In the genomic region with DNA sequence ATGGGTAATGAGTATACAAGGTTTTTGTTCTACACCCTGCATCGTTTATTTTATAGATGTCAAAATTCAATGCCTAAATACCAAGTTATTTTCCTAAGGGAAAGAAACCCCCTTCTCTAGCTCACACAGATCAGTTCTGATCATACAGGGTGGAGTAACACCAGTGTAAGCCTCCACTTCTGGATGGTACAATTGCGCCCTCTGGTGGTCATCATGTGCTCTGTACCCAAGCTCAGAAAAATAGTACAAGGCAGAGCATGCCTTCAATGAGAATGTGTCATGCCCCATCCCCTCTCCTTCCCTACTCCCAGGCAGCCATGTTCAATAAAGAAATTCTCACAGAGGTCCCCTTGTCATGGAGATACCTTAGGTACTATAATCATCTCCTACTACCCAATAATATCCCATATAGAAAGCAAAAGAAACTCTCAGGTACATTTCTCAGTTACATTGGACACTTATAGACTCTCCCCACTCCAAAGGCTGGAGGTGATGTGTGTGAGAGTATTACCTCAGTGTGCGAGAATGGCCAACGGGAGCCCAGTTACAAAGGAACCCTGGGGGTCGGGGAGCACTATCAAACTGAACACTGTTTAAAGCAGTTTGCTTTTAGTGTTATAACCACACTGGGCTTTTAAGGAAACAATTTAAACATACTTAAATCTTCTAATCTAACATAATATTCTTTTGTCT, we compare ENCODE assay signal across 8 mouse cellular contexts. TPM values are rescaled to one million over a fixed set of nuclear protein-coding genes. Genes with fewer than 3 reads are reported as not detected.
DNase-seq lines count a peak whose midpoint lies in the region; ATAC-seq and TF ChIP-seq lines count a peak whose summit lies in the region.

No protein-coding gene starts in this region.

- TF ChIP-seq CTCF in cerebellum, adult 2 months (IDR thresholded peaks at IDR 0.05; ENCODE audit: borderline replicate concordance, insufficient read depth, low read depth, low read length), result peak; percentile 98
- TF ChIP-seq CTCF in forebrain, postnatal 0 days (IDR thresholded peaks at IDR 0.05; ENCODE audit: low read depth), result peak; percentile 99
- TF ChIP-seq CTCF in lung, adult 2 months (IDR thresholded peaks at IDR 0.05; ENCODE audit: insufficient read depth, low read length), result peak; percentile 74

- TF ChIP-seq POLR2A in cerebellum, adult 2 months (IDR thresholded peaks at IDR 0.05; ENCODE audit: borderline replicate concordance, insufficient read depth, low read length), result no peak
- TF ChIP-seq POLR2A in lung, adult 2 months (IDR thresholded peaks at IDR 0.05; ENCODE audit: borderline replicate concordance, extremely low read depth, low read depth, low read length), result no peak

- H3K4me1 ChIP-seq in cerebellum, adult 2 months (ENCODE audit: control insufficient read depth, insufficient read depth, low read length), result peaks cover 10% of the 10 kb centered on the region; the same call in 1 of the 2 replicates
- no peaks in the 10 kb centered on the region for H3K4me1 ChIP-seq in forebrain, postnatal 0 days (ENCODE audit: insufficient read depth)
- no peaks in the 10 kb centered on the region for H3K4me1 ChIP-seq in hindbrain, embryonic 11.5 days (replicated peaks; ENCODE audit: control insufficient read depth, insufficient read depth, low read length)
- H3K4me1 ChIP-seq in lung, adult 2 months (ENCODE audit: control insufficient read depth, insufficient read depth, low read length), result no peaks in the 10 kb centered on the region

- DNase-seq in T-cell, adult 2 months (ENCODE audit: low spot score), result peak; percentile 55
- peak; percentile 76 to 80 for DNase-seq in cerebellum, adult 2 months
- DNase-seq in forebrain, postnatal 0 days, result peak; percentile 93
- DNase-seq in hindbrain, embryonic 11.5 days (ENCODE audit: low spot score), result peak; percentile 92
- peak; percentile 39 to 81 for DNase-seq in layer of hippocampus, adult 8-10 months (ENCODE audit: low spot score in 2 of 2)
- DNase-seq in lung, adult 2 months, result peak; percentile 56
- DNase-seq in retina, adult 2 months (ENCODE audit: low read depth, low spot score), result peak; percentile 74
- DNase-seq in yolk sac, embryonic 10.5 days (ENCODE audit: low spot score), result peak; percentile 41

- H3K27ac ChIP-seq in cerebellum, adult 2 months (ENCODE audit: insufficient read depth, low read length), result no peak overlapping the region
- H3K27ac ChIP-seq in forebrain, postnatal 0 days (ENCODE audit: low read depth, low read length), result no peak overlapping the region
- no peak overlapping the region for H3K27ac ChIP-seq in hindbrain, embryonic 11.5 days (ENCODE audit: low read depth, low read length)

- H3K36me3 ChIP-seq in forebrain, postnatal 0 days (ENCODE audit: insufficient read depth), result no peaks in the 10 kb centered on the region
- H3K36me3 ChIP-seq in hindbrain, embryonic 11.5 days (ENCODE audit: control insufficient read depth, insufficient read depth, low read length), result no peaks in the 10 kb centered on the region

- H3K4me2 ChIP-seq in forebrain, postnatal 0 days (ENCODE audit: low read depth), result no peak overlapping the region
- no peak overlapping the region for H3K4me2 ChIP-seq in hindbrain, embryonic 11.5 days (replicated peaks; ENCODE audit: low read depth, low read length)

- no peaks in the 10 kb centered on the region for H3K9me3 ChIP-seq in forebrain, postnatal 0 days (ENCODE audit: low read length)
- no peaks in the 10 kb centered on the region for H3K9me3 ChIP-seq in hindbrain, embryonic 11.5 days (ENCODE audit: control insufficient read depth, low read length)

- no peak overlapping the region for H3K4me3 ChIP-seq in cerebellum, adult 2 months (replicated peaks; ENCODE audit: insufficient read depth, low read depth, low read length)
- H3K4me3 ChIP-seq in forebrain, postnatal 0 days (ENCODE audit: low read depth, low read length), result no peak overlapping the region
- no peak overlapping the region for H3K4me3 ChIP-seq in hindbrain, embryonic 11.5 days (ENCODE audit: low read depth, low read length)
- no peak overlapping the region for H3K4me3 ChIP-seq in lung, adult 2 months (replicated peaks; ENCODE audit: extremely low read depth, low read depth, low read length)

- WGBS in cerebellum, adult 2 months, result 25% methylated on average over 5 of the region's 5 CpGs
- 27% methylated on average over 5 of the region's 5 CpGs for WGBS in forebrain, postnatal 0 days
- WGBS in hindbrain, embryonic 11.5 days, result 32% methylated on average over 5 of the region's 5 CpGs
- 27% methylated on average over 5 of the region's 5 CpGs for WGBS in lung, adult 2 months

- ATAC-seq in forebrain, postnatal 0 days, result peak; percentile 99
- ATAC-seq in hindbrain, embryonic 11.5 days (ENCODE audit: low FRiP score), result peak; percentile 78

- no peaks in the 10 kb centered on the region for H3K27me3 ChIP-seq in cerebellum, adult 2 months (ENCODE audit: control insufficient read depth, insufficient read depth, low read length)
- H3K27me3 ChIP-seq in forebrain, postnatal 0 days (ENCODE audit: insufficient read depth, low read length), result no peaks in the 10 kb centered on the region
- no peaks in the 10 kb centered on the region for H3K27me3 ChIP-seq in hindbrain, embryonic 11.5 days (ENCODE audit: control insufficient read depth, insufficient read depth, low read length)

- no peak overlapping the region for H3K9ac ChIP-seq in forebrain, postnatal 0 days
- no peak overlapping the region for H3K9ac ChIP-seq in hindbrain, embryonic 11.5 days (ENCODE audit: low read depth, low read length)

RNA-seq across cellular contexts. Expression of gene Sumo1, which starts 47.2 kb away (rescaled TPM):
- polyA plus RNA-seq in cerebellum, adult 2 months (2012; rRNA removed), result 110 and 116 TPM in 2 replicates
- total RNA-seq in forebrain, postnatal 0 days (2014; rRNA removed), result 172 and 182 TPM in 2 replicates
- 369 and 428 TPM in 2 replicates for polyA plus RNA-seq in forebrain, postnatal 0 days (2015; fragmentation: Nextera tagmentation; extraction: Ambion mirVana)
- 571 and 586 TPM in 2 replicates for polyA plus RNA-seq in hindbrain, embryonic 11.5 days (2014; fragmentation: Nextera tagmentation; extraction: Ambion mirVana)
- total RNA-seq in layer of hippocampus, adult 8-10 months (2022), result 100 to 1,000 TPM; 103 to 124 (median 113) TPM
- 10.4 and 16.2 TPM in 2 replicates for polyA plus RNA-seq in lung, adult 2 months (2012; rRNA removed)

Comparison
In these comparisons a context has a peak if more than half of its experiments do, and no peak if none do; other contexts are left out.
1. DNase-seq: peak in every context shown above with its lines; median percentile 93 in forebrain, postnatal 0 days; 92 in hindbrain, embryonic 11.5 days; 78 in cerebellum, adult 2 months; 74 in retina, adult 2 months; 60 in layer of hippocampus, adult 8-10 months; 56 in lung, adult 2 months; 55 in T-cell, adult 2 months; 41 in yolk sac, embryonic 10.5 days.